Mouse (Mus musculus): ENCODE data around the gene Cldn34a. TPM values are rescaled to one million over a fixed set of nuclear protein-coding genes. Genes with fewer than 3 reads are reported as not detected.
"Not testable (repeated sequence)": the region's sequence is repeated elsewhere in the genome, so short reads cannot be mapped to it uniquely, and the experiment has no call there.

Cldn34a gene
- not detected in 2 replicates for polyA plus RNA-seq (2016; fragmentation: Nextera tagmentation; extraction: Ambion mirVana)

- no peak for ATAC-seq (ENCODE audit: low FRiP score)
- 82% methylated on average over 2 of the region's 2 CpGs for WGBS
- Histone ChIP-seq H3K9me3 (no peaks in the 10 kb centered on the region), H3K9ac (no peak within 1 kb of the TSS), H3K27ac (no peak within 1 kb of the TSS), H3K4me1 (no peaks in the 10 kb centered on the region), H3K4me2 (no peak within 1 kb of the TSS), H3K4me3 (replicated peaks) (no peak within 1 kb of the TSS), H3K27me3 (peaks cover 21% of the 10 kb centered on the region), H3K36me3 (replicated peaks) (no peaks in the 10 kb centered on the region)
Observed at GRCm38 (mm10) chrX:152563034-152563433, at the start of gene Cldn34a. Cldn34a (plus strand) TSS chrX:152563334.

DNA sequence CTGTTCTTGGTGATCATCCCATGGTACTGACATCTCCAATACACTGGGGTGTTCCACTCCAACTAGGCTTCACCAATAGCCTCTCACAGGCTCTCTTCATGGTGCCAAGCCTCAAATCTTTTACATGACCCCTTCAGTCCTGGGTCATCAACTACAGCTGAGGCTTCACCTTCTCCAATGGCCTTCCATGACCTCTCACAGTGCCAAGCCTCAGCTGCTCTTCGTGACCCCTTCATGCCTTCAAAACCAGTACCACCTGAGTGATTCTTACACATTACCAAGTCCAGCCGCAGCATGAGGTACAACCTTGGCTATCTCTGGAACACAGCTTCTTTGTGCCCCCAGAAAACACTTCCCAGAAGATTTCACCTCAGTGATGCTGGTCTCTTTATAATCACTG is 44.5 kb upstream of the Cldn34a start:
- H3K27me3 ChIP-seq; H3K4me3 ChIP-seq (replicated peaks); H3K4me1 ChIP-seq; H3K27ac ChIP-seq; ATAC-seq (ENCODE audit: low FRiP score); H3K36me3 ChIP-seq (replicated peaks); H3K9ac ChIP-seq; H3K9me3 ChIP-seq; H3K4me2 ChIP-seq: not testable (repeated sequence)
- WGBS, result 90% methylated on average over 2 of the region's 2 CpGs

GRCm38 (mm10) chrX:152545736-152546135 is 17.4 kb upstream of the Cldn34a start:
- no peaks in the 10 kb centered on the region for H3K36me3 ChIP-seq (replicated peaks)
- no peak overlapping the region for H3K4me3 ChIP-seq (replicated peaks)
- no peak overlapping the region for H3K9ac ChIP-seq
- peaks cover 31% of the 10 kb centered on the region for H3K27me3 ChIP-seq
- no peaks in the 10 kb centered on the region for H3K9me3 ChIP-seq
- no peaks in the 10 kb centered on the region for H3K4me1 ChIP-seq
- no peak overlapping the region for H3K4me2 ChIP-seq
- ATAC-seq (ENCODE audit: low FRiP score), result no peak
- 95% methylated on average over 1 of the region's 1 CpGs for WGBS
- no peak overlapping the region for H3K27ac ChIP-seq

DNA sequence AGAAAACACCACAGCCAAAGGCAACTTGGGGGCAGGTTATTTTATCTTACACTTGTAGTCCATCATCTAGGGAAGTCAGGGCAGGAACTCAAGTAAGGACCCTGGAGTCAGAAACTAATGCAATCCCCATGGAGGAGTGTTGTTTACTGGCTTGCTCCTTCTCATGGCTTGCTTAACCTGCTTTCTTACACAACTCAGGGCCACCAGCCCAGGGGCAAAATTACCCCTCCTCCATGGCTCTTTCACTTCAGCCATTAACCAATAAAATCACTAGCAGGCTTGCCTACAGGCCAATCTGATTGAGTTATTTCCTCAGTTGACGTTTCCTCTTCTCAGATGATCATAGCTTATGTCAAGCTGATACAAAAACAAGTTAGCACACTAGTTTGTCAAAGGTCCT is 15.0 kb upstream of the Cldn34a start:
- H3K9ac ChIP-seq, result no peak overlapping the region
- no peaks in the 10 kb centered on the region for H3K9me3 ChIP-seq
- H3K4me3 ChIP-seq (replicated peaks), result no peak overlapping the region
- H3K4me2 ChIP-seq, result no peak overlapping the region
- H3K27ac ChIP-seq, result no peak overlapping the region
- H3K36me3 ChIP-seq (replicated peaks), result no peaks in the 10 kb centered on the region
- 61% methylated on average over 1 of the region's 1 CpGs for WGBS
- H3K27me3 ChIP-seq, result peaks cover 19% of the 10 kb centered on the region
- H3K4me1 ChIP-seq, result no peaks in the 10 kb centered on the region
- ATAC-seq (ENCODE audit: low FRiP score), result no peak

DNA sequence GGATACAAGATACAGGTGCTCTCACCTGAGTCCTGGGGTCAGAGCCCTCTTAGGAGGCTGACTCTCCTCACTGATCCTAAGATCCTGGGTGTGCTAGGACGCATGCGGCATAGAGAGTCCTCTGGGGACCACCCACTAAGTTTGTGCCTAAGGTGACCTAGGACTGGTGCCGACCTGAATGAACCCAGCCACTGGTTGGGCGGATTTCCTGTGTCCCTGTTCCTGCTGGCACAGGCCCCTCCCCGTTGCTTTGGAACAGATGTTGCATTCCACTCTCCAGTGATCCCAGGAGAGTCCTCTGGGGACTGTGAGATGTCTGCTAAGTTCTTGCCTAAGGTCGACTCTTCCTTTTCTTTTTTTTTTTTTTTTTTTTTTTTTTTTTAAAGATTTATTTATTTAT is 5.7 kb upstream of the Cldn34a start:
- no peak for ATAC-seq (ENCODE audit: low FRiP score)
- no peak overlapping the region for H3K9ac ChIP-seq
- WGBS, result 72% methylated on average over 6 of the region's 6 CpGs

More for the DNA sequence above, 5.7 kb upstream of the Cldn34a start:
- no peaks in the 10 kb centered on the region for H3K9me3 ChIP-seq
- H3K36me3 ChIP-seq (replicated peaks), result no peaks in the 10 kb centered on the region
- H3K27ac ChIP-seq, result no peak overlapping the region
- H3K4me3 ChIP-seq (replicated peaks), result no peak overlapping the region
- H3K27me3 ChIP-seq, result peaks cover 9% of the 10 kb centered on the region
- no peaks in the 10 kb centered on the region for H3K4me1 ChIP-seq
- H3K4me2 ChIP-seq, result no peak overlapping the region

Other genes starting within 250 kb of the Cldn34a start
- 19.1 and 19.2 TPM in 2 replicates for gene Kantr, start 235.8 kb upstream of the Cldn34a start, polyA plus RNA-seq (2016; fragmentation: Nextera tagmentation; extraction: Ambion mirVana)
- gene Tspyl2, start 220.9 kb upstream of the Cldn34a start, polyA plus RNA-seq (2016; fragmentation: Nextera tagmentation; extraction: Ambion mirVana), result 48.3 and 49.7 TPM in 2 replicates
- 6.8 and 8.4 TPM in 2 replicates for gene Gpr173, start 194.6 kb upstream of the Cldn34a start, polyA plus RNA-seq (2016; fragmentation: Nextera tagmentation; extraction: Ambion mirVana)
- 17.8 and 19.3 TPM in 2 replicates for gene Shroom2, start 206.1 kb downstream of the Cldn34a start, polyA plus RNA-seq (2016; fragmentation: Nextera tagmentation; extraction: Ambion mirVana)
- gene Gpr143, start 218.6 kb downstream of the Cldn34a start, polyA plus RNA-seq (2016; fragmentation: Nextera tagmentation; extraction: Ambion mirVana), result 0.15 TPM in 1 of 2 replicates, not detected in the other